Mouse (Mus musculus) G1E (cell line): Measurements from ENCODE around the gene Eif4a2.

Experiments used
- CTCF ChIP-seq: IDR thresholded peaks from 2 replicates; pipeline ENCODE4 v1.5.1; 2012; ENCODE audit warnings: low read depth, low read length, inconsistent platforms, mixed read lengths
- GATA1 ChIP-seq: IDR thresholded peaks from 2 replicates; pipeline ENCODE4 v1.6.1; 2012; ENCODE audit warnings: borderline replicate concordance, low read length, inconsistent platforms, mixed read lengths
- GATA2 ChIP-seq: IDR thresholded peaks from 2 replicates; pipeline ENCODE4 v1.6.1; 2012; ENCODE audit warnings: low read depth, low read length, inconsistent platforms, borderline replicate concordance
- POLR2AphosphoS5 ChIP-seq: IDR thresholded peaks from 2 replicates; pipeline ENCODE4 v1.6.1; 2012; ENCODE audit warnings: low read depth, low read length, inconsistent platforms; ENCODE audit not compliant: insufficient replicate concordance
- TAL1 ChIP-seq: conservative IDR thresholded peaks from 2 replicates; pipeline ENCODE4 v1.6.1; 2012; ENCODE audit warnings: low read depth, low read length, inconsistent platforms, mixed read lengths

GRCm38 (mm10) chr16:23158957-23159356 lies 51.7 kb downstream of the Eif4a2 start:
- no peak for TF ChIP-seq CTCF
- no peak for TF ChIP-seq GATA1
- TF ChIP-seq GATA2 = no peak
- TF ChIP-seq TAL1 = no peak
- no peak for TF ChIP-seq POLR2AphosphoS5
